Mouse (Mus musculus): ENCODE measurements around the gene Erg. TPM values are rescaled to one million over a fixed set of nuclear protein-coding genes. Genes with fewer than 3 reads are reported as not detected.

Erg gene
- polyA plus RNA-seq, 3 experiments from 2014 or later = not detected

DNA sequence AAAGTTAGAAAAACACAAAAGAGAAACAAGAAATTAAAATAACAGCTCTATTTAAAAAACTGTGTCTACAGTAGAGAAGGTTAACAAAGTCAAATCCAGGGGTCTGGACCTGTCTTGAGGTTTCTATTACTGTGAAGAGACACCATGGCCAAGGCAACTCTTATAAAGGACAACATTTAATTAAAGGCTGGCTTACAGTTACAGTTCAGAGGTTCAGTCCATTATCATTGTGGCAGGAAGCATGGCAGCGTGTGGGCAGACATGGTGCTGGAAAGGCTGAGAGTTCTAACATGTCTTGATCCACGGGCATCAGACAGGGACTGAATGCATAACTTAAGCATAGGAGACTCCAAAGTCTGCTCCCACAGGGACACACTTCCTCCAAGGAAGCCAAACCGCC is 111.4 kb downstream of the Erg start:
- no peak for ATAC-seq

DNA sequence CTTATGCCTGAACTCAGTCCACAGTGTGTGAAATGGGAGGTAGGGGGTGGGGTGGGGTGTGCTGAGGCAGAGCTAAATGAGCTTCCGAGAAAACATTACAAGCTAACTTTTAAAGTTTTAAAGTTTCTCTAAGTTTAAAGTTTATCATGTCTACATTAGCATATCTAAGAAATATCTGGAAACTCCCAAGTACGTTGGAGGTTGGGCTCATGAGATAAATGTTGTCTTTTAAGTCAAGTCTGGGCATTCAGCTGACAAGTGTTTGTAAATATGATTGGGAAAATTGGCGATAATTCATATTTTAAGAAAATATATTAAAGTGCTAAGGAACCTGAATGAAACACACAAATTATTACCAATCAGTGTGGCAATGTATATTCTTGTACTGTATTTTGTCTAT is 112.4 kb downstream of the Erg start:
- ATAC-seq = no peak

DNA sequence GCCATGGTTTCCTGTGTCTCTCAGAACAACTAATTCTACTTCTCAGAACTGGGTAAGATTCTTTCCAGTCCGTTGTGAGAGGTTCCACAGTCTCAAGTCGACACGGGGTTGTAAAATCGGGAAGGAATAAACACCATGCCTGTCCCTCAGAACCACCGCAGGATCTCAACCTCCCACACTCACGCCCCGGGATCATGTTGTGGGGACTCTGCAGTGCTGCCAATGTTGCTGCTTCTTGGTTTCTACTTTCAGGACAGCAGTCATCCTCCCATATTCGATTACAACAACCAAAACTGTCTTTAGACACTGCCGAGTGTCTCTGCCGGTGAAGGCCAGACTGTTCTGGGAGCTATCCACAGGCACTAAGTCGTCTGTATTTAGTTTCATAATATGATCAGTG is 113.6 kb downstream of the Erg start:
- ATAC-seq = no peak

DNA sequence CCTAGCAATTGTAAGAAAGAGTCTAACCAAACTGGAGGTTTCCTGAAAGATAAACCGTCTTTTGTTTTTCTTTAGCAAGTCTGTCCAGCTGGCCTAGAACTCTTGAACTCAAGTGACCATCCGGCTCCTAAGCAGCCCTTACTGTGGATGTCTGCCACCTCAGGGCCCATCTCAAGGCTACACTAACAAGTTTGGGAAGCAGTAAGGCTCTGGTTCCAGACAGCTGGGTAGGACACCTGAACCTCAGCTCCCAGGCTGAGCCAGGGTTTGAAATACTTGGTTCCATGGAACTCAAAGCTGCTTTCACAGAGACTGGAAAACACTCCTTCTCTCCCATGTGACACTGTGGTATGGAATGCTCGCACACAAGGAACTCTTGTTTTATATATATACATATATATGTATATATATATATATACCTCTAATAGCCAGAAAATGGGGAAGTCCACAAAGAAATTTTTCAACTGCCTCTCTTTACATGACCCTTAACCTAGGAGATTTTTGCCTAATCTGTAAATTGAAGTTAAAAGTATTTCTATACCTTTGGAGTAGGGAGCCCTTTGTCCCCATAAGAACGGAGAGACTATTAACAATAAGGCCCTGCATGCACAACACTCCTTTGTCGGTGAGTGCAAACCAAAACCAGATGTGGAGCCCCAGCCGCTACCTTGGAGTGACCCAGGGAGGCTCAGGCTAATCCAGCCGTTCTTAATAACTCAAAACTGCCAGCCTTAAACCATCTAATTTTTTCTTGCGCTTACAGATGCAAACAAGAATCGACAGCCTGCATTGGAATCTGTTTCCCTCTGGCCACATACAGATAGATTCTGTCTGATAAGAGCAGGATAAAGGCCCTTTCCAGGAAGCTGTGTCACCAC is 116.9 kb downstream of the Erg start:
- ATAC-seq = no peak

DNA sequence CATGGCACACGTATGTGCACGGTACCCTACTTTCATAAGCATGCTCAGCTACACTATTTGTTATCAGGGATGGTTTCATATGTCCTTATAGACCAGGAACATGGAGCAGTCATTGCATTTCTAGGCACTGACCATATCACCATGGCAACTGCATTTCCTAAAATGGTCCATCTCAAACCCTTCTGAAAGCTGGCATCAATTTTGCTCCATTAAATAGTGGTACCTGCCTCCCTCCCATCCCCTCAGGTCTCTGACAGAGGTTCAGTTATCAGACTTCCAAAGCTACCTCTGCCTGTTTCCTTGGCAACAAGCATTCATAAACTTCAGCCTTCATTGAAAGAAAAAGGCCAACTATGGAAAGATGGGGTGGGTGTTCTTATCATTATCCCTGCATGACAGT is 118.5 kb downstream of the Erg start:
- no peak for ATAC-seq

DNA sequence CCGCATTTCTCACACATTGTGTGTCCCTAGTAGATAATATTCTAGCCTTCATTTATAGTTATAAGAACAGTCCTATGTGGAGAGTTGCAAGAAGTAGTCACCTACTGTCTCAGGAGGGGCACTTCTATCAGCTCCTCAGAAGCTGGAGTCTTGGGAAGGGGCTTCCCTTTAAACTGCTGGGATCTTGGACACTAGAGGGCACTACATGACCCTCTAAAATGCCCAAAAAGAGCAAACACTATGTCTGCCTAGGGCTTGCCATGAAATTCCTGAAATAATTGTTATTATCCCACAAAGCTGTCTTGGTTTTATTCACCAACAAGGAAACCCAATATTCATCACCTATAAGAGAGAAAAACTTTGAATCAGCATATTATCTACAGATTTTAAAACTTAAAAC is 119.8 kb downstream of the Erg start:
- no peak for ATAC-seq

DNA sequence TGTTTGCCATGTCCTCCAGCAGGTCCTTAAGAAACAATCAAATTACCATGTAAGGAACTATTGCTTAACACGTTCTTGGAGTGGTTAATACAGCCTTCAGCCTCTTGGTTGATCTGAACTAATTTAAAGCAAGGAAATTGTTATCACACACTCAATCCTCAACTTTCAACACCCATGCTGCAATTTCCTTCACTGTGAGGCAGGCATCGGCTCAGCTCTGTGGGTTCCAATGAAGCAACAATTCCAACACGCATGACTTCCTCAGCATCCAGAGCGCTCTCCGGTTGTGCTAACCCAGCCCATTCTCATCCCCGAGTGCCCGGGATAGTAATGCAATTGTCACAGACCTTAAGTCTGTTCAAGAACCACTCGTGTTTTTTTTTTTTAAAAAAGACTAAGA is 121.8 kb downstream of the Erg start:
- ATAC-seq = no peak

DNA sequence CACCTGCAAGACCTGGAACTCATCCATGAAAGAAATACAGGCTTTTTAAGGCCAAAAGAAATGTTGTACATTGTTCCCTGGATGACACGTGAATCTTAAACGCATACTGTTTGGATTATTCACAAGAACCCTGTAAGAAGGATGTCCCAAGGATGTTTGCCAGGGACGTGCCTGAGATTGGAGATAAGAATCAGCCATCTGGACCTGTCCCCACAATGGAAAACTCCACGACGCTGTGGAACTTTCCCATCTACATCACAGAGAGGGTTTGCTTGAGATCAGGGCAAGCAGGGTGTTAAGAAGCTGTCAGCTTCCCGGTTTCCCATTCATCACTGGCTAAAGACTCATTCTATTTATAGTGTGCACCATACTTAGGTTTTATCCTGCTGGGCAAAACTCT is 122.6 kb downstream of the Erg start:
- ATAC-seq = no peak

DNA sequence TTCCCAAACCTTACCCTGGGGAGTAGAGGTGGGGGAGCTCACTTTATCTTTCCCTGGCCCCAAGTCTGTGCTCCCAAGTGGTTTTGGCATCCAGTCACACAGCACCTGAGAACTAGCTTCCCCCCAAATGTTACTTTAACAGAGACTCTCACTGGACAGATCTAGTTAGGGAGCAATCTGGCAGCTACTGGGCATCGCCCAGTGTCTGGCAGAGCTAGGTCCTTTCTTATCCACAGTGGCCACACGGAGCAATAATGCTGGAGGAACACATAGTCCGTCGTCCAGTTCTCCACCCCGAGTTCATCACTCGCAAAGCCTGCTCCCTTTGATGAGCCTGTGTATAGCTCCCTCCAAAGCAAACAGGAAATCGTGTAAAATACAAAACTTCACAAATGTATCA is 124.5 kb downstream of the Erg start:
- ATAC-seq = no peak

DNA sequence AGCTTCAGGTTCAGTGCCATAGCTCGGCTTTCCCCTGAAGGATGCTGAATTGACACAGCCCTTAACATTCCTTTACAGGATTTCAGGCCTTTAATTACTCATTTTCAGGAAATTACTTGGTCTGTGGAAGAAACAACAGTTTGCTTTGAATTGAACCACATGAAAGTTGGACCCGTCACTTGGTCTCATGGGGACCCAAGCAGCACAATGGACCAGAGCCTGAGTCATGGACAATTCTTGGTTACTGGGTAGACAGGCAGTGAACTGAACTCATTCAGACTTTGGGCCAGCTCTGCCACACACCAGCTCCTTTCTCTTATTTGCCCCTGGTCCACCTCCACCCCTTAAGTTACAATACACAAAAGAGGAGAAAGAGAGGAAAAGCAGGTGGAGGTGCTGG is 126.1 kb downstream of the Erg start:
- no peak for ATAC-seq

DNA sequence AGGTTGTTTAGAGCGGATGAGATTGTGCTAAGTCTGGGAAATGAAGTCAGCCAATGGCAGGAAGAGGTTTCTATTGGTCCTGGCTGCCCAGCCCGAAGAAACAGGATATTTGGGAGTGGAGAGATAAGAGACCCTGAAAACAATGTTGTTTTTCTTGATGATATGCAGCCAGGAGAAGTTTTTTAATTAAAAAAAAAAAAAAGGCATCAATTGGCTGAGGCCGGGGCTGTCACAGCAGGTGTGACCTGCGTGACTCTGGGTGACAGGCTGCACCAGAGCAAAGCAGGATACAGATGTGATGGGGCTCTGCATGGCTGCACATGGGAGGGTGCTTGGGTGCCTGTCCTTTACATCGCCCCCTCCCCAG is 127.1 kb downstream of the Erg start:
- no peak for ATAC-seq

DNA sequence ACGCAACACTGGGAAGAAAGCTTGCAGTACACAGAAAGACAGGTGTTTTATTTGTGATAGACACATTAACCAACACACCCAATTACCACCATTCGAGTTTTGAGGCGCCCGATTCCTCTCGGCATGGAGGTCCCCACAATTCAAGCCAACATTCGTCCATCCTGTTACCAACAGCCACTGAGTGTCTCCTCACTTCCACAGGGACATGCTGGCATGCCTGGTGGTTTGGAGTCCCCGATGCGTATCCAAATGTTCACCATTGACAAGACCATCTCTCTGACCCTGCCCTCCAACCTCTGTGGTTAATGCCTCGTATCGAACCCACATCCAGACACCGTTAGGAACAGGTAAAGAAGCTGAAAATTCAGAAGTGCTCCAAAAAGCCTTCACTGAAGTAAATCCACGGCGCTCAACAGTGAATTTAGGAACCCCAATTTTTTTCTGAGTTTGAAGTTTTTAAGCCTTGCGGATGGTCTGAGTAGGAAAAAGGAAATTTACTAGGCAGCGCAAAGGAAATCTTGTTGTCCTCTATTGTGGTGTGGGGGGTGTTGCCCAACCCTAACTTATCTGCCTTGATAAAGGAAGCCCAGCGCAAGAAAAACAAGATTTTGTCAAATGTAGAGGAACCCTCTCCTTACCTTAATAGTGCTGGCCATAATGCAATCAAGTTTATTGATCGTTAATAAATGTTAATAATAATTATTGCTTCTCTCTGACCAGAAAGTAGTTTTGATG is 127.6 kb downstream of the Erg start:
- ATAC-seq = no peak

DNA sequence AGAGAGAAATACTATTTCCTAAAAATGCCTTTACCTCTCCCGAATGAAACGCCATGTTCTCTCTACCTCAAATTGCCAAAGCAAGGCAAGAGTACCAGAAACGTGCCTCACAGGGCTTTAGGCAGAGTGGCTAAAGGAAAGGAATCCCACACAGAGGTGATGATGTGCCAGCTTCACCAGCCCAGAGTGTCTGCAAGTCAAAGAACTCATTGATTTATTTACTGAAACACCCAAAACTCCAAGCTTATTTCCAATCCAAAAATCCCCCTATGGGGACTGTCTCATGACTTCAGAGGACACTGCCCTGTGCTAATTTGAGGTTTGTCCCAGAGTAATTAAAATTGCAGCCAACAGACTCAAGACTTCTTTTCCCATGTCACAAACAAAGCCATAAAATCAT is 129.4 kb downstream of the Erg start:
- ATAC-seq = no peak

DNA sequence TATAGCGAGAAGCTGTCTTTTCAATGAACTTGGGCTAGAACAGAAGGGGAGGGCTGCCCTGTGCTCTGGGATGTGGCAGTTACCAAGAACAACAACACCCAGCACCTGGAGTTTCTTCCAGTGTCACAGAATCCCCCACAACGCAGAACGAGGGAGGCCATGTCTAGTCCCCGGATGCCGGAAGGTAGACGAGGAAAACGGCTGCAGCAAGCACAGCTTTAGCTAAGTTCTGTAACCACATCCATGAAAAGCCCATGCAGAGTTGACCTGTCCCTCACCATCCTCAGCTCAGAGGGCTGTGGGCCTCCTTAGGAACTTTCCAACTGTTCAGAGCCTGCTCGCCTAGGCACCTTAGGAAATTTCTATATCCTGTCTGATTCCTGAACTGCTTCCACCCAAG is 130.5 kb downstream of the Erg start:
- ATAC-seq = no peak

DNA sequence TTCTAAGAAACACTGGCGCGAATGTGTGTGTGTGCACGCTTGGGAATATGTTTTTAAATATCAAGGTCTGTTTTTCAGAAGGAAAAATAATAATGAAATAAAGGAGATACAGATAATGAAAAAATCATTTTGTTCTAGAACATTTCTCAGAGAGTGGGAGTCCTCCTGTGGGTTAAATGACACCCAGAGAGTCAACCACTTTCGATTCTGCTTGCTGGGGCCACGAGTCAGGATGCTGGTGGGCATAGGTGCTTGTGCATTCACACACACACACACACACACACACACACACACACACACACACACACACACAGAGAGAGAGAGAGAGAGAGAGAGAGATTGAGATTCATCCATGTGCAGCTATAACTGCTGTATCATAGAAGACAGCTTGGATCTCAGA is 130.9 kb downstream of the Erg start:
- ATAC-seq = no peak

DNA sequence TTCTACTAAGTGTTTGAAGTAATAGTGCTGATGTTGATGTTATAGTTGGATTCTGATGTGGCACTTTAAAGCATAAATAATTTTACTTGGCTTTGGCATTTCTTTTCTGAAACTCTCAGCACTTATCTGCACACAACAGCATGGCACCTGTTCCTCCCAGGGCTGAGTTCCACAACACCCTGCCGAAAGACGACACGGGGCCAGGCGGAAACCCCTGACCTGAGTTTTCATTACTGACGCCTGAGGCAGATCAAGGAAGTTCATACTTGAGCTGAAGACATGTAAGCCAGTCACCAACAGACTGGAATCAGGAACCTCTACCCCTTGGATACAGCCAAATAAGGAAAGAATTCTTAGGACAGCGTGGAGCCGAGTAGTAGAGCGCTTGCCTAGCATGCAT is 134.0 kb downstream of the Erg start:
- ATAC-seq = no peak

DNA sequence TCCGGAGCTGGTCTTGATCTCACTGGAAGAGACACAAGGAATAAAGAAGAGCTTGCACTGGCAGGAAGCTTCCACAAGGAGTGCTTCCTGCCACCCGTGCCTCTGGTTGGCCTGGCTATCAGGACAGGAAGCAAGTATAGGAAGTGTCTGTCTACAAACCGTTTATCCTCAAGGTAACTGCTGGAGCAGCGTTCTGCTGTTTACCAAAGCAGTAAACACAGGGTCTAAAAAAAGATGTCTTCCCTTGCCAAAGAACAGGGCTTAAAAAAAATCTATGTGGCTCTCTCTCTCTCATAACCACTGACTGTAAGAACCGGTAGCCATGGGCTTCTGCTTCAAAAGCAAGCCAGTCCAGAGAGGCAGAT is 137.1 kb downstream of the Erg start:
- no peak for ATAC-seq

DNA sequence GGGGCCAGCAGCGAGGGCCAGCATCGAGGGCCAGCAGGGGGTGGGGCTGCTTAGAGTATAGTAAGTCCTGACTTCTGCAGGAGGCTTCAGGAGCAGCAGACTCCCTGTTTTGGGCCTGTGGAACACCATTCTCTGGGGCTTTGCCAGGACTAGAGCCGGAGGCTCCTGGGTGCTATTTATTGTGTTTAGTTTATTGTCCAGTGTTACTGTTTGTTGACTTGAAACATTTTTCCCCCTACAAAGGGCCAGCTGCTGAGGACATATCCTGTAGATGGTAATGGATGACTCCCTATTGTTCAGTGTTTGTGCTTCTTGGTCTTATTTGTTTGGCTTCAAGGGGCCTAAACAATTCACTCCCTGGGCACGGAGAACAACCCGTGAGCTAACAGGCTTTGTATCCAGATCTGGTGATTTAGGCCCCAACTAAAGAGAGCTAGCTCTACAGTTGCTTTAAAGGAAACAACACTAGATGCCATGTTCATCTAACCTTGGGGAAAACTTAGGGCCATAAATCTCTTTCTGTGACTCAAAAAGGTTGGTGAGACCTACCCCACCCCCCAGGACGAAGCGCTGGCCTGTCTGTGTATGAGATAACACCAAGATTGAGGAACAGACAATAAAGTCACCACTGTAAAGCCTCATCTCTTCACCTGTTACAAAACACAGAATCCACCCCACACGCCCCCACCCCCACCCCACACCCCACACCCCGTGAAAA is 137.6 kb downstream of the Erg start:
- no peak for ATAC-seq

DNA sequence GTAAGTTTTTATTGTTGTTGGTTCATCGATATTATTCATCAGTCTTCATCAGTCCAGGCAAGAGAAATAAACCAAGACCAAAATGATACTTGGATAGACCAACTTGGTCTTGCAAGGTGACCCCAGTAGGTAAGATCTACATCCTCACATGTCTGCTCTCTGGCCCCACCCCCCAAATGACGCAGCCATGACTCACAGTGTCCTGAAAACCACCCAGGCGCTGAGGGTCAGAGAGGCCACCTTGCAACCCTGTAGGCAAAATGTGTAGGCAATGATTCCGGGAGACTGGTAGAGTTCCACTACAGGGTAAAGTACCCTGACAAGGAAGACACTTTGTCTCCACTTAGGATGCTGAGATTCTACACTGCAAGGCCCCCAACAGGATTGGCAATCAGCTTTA is 138.5 kb downstream of the Erg start:
- no peak for ATAC-seq

DNA sequence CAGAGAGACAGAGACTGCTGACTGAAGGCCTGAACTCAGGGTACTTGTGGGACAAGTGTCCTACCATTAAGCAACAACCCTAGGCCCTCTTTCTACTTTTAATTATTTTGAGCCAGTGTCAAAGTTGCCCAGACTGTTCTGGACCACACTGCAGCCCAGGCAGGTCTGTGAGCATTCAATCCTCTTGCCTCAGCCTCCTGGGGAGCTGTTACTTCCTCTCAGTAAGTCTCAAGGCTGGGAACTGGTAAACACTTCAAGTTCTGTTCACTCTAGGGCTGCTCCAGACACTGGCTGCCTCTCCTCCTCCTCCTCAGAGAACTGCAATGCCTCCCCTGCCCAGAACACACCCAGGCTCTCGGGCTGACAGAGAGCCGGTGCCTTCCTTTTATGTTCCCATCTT is 140.0 kb downstream of the Erg start:
- no peak for ATAC-seq

DNA sequence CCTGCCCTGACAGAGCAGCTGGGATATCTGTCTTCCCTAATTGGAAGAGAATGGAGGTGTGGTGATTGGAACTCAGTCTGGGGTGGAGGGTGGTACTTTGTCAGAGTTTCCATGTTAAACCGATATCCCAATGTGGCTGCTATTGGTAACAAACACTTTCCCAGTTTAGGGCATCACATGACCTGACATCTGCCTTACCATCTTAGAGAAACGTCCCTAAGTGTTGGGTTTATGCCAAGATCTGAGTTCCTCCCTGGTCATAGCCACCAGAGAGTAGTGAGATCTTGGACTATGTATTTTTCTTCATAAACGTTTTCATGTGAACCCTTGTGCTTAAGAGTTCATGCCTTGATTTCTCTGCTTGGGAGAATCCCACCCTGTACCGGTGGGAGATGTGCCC is 144.4 kb downstream of the Erg start:
- ATAC-seq = no peak

DNA sequence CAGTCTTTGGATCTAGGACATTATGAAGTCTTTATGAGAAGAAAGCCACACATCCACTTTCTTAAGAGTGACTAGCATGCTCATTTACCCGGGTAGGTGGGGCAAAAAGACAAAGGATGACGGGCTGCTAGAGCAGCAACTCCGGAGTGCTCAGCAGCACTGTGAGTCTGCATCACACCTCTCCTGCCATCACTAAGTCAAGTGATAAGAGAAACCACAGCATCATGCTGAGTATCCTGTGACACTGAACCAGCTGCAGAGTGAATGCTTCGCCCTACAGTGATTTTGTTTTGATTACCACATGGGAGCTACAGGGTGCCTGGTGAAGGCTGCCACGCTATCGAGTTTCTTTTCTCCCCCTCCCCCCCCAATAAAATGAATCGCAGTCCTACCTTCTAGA is 145.2 kb downstream of the Erg start:
- no peak for ATAC-seq

DNA sequence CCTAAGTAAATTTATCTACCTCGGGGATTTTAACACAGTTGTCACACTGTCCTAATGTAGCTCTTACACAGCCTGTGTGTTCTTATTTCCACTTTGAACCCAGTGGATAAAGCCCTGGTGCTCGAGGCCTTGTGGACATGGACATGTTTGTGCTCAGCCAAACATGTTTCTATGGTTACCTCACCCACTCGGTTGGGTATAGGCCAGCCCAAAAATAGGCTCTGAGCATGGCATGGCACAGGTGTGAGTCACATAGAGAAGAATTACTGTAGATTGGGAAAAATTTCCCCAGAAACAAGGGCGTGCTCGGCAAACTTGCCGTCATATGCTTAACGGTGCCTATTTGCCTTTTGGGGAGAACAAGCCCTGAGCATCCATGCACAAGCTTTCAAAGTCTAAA is 146.1 kb downstream of the Erg start:
- ATAC-seq = no peak

DNA sequence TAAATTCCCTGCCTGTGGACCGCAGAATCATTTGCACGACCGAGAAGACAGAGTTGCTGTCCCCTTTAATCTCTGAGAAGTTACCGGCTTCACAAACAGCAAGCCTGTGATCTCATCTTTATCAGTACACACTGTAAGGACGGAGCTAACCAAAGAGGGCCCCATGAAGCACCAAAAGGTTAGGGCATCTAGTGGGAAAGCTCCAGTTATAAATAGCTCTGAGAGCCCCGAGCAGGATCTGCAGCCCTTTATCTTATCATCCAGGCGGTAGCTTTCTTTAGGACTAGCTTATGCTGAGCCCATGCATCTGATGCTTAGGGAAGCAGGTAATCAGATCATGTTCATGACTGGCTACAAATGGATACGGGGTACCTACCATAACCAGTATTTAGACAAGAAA is 146.6 kb downstream of the Erg start:
- ATAC-seq = no peak

Measured in inflammation-experienced regulatory T-cells, adult 6 months (primary cell).